Mouse (Mus musculus): ENCODE data around the gene Klrb1c.
"Not testable (repeated sequence)": the region's sequence is repeated elsewhere in the genome, so short reads cannot be mapped to it uniquely, and the experiment has no call there.

Gene Klrb1c

GRCm38 (mm10) chr6:128797936-128798771 lies 9.1 kb upstream of the Klrb1c start:
- DNase-seq (ENCODE audit: low spot score): no peak

- no peak for DNase-seq (ENCODE audit: low spot score)
Observed at GRCm38 (mm10) chr6:128797185-128797905, 8.3 kb upstream of the Klrb1c start.

- no peak for DNase-seq (ENCODE audit: low spot score)
Observed at GRCm38 (mm10) chr6:128796321-128796955, 7.4 kb upstream of the Klrb1c start.

GRCm38 (mm10) chr6:128793734-128794133 lies 4.7 kb upstream of the Klrb1c start:
- DNase-seq (ENCODE audit: low spot score): no peak

GRCm38 (mm10) chr6:128790491-128790994 lies 1.5 kb upstream of the Klrb1c start:
- DNase-seq (ENCODE audit: low spot score): not testable (repeated sequence)

GRCm38 (mm10) chr6:128788517-128788916 lies 498 bp downstream of the Klrb1c start:
- no peak for DNase-seq (ENCODE audit: low spot score)

GRCm38 (mm10) chr6:128786396-128786795 lies 2.6 kb downstream of the Klrb1c start:
- not testable (repeated sequence) for DNase-seq (ENCODE audit: low spot score)

GRCm38 (mm10) chr6:128769481-128770253 lies 19.3 kb downstream of the Klrb1c start:
- no peak for DNase-seq (ENCODE audit: low spot score)

GRCm38 (mm10) chr6:128768047-128768446 lies 21.0 kb downstream of the Klrb1c start:
- no peak for DNase-seq (ENCODE audit: low spot score)

GRCm38 (mm10) chr6:128766486-128767254 lies 22.3 kb downstream of the Klrb1c start:
- DNase-seq (ENCODE audit: low spot score): not testable (repeated sequence)

GRCm38 (mm10) chr6:128765211-128765610 lies 23.8 kb downstream of the Klrb1c start:
- DNase-seq (ENCODE audit: low spot score): no peak

- no peak for DNase-seq (ENCODE audit: low spot score)
Observed at GRCm38 (mm10) chr6:128764598-128764997, 24.4 kb downstream of the Klrb1c start.

GRCm38 (mm10) chr6:128763736-128764523 lies 25.1 kb downstream of the Klrb1c start:
- DNase-seq (ENCODE audit: low spot score): peak; percentile 97

GRCm38 (mm10) chr6:128762892-128763670 lies 25.9 kb downstream of the Klrb1c start:
- DNase-seq (ENCODE audit: low spot score): not testable (repeated sequence)

- DNase-seq (ENCODE audit: low spot score): no peak
Observed at GRCm38 (mm10) chr6:128761144-128761540, 27.9 kb downstream of the Klrb1c start.

- peak; percentile 75 for DNase-seq (ENCODE audit: low spot score)
Observed at GRCm38 (mm10) chr6:128760416-128761143, 28.4 kb downstream of the Klrb1c start.

GRCm38 (mm10) chr6:128760016-128760415 lies 29.0 kb downstream of the Klrb1c start:
- peak; percentile 75 for DNase-seq (ENCODE audit: low spot score)

GRCm38 (mm10) chr6:128759221-128759950 lies 29.6 kb downstream of the Klrb1c start:
- DNase-seq (ENCODE audit: low spot score): no peak
